Mouse (Mus musculus) myocyte (in vitro differentiated cells): ENCODE measurements at regions not wholly inside any gene's neighbourhood (a gene's known extent, or its start where the extent isn't known, plus 50 kb on each side); places are given as distances from the start of the nearest gene placed in this dataset.

Experiments
- H3K27me3 ChIP-seq: one replicate; pipeline ENCODE4 v1.6.1; 2011; ENCODE audit not compliant: control insufficient read depth, insufficient read depth, insufficient read length
- H3K36me3 ChIP-seq: one replicate; pipeline ENCODE4 v1.6.1; 2011; ENCODE audit not compliant: control insufficient read depth, insufficient read depth
- H3K4me2 ChIP-seq: one replicate; pipeline ENCODE4 v1.6.1; 2011; ENCODE audit warnings: low read depth, control low read depth
- H3K4me3 ChIP-seq: one replicate; pipeline ENCODE4 v1.5.1; 2011; ENCODE audit warnings: mild to moderate bottlenecking, control low read depth, moderate library complexity
- H3K79me2 ChIP-seq: one replicate; pipeline ENCODE4 v1.6.1; 2011; ENCODE audit not compliant: control insufficient read depth, insufficient read depth
- H3ac ChIP-seq: one replicate; pipeline ENCODE4 v1.6.1; 2011; ENCODE audit not compliant: control insufficient read depth, insufficient read length
- CEBPB ChIP-seq: IDR thresholded peaks from 2 replicates; pipeline ENCODE4 v1.6.1; 2011; ENCODE audit warnings: mild to moderate bottlenecking, moderate library complexity; ENCODE audit not compliant: poor library complexity, insufficient read depth, severe bottlenecking
- E2F4 ChIP-seq: IDR thresholded peaks from one replicate; pipeline ENCODE4 v1.6.1; 2011; ENCODE audit warnings: mild to moderate bottlenecking, control low read depth, moderate library complexity; ENCODE audit not compliant: insufficient read depth
- MAX ChIP-seq: IDR thresholded peaks from one replicate; pipeline ENCODE4 v1.6.1; 2011; ENCODE audit warnings: low read depth, mild to moderate bottlenecking, control low read depth
- MYOD1 ChIP-seq, 3 experiments: IDR thresholded peaks; one replicate each; pipeline ENCODE4 v1.6.1; 2011; ENCODE audit warnings: control low read depth in 2 of 3, low read depth in 2 of 3, mild to moderate bottlenecking in 2 of 3, moderate library complexity in 1 of 3; ENCODE audit not compliant: insufficient read length in 2 of 3, control insufficient read depth in 1 of 3
- MYOG ChIP-seq, 3 experiments: IDR thresholded peaks; one replicate each; pipeline ENCODE4 v1.6.1; 2011; ENCODE audit warnings: control low read depth in 2 of 3, low read depth in 2 of 3, mild to moderate bottlenecking in 2 of 3; ENCODE audit not compliant: insufficient read length in 2 of 3, control insufficient read depth in 1 of 3, insufficient read depth in 1 of 3
- POLR2A ChIP-seq: IDR thresholded peaks from one replicate; pipeline ENCODE4 v1.6.1; 2011; ENCODE audit warnings: low read depth, mild to moderate bottlenecking, control low read depth, moderate library complexity; ENCODE audit not compliant: insufficient read length
- POLR2AphosphoS2 ChIP-seq: IDR thresholded peaks from one replicate; pipeline ENCODE4 v1.6.1; 2011; ENCODE audit warnings: low read depth, control low read depth; ENCODE audit not compliant: insufficient read length
- REST ChIP-seq: IDR thresholded peaks from one replicate; pipeline ENCODE4 v1.6.1; 2011; ENCODE audit warnings: mild to moderate bottlenecking, control low read depth, moderate library complexity; ENCODE audit not compliant: insufficient read depth, insufficient read length
- SRF ChIP-seq: IDR thresholded peaks from one replicate; pipeline ENCODE4 v1.6.1; 2011; ENCODE audit warnings: low read depth; ENCODE audit not compliant: control insufficient read depth, insufficient read length
- TCF12 ChIP-seq: IDR thresholded peaks from one replicate; pipeline ENCODE4 v1.6.1; 2011; ENCODE audit warnings: mild to moderate bottlenecking, control low read depth; ENCODE audit not compliant: poor library complexity, insufficient read depth, severe bottlenecking
- TCF3 ChIP-seq: IDR thresholded peaks from one replicate; pipeline ENCODE4 v1.6.1; 2011; ENCODE audit warnings: low read depth, control low read depth; ENCODE audit not compliant: insufficient read length
- USF1 ChIP-seq: IDR thresholded peaks from one replicate; pipeline ENCODE4 v1.6.1; 2011; ENCODE audit warnings: low read depth, mild to moderate bottlenecking, control low read depth, moderate library complexity

DNA sequence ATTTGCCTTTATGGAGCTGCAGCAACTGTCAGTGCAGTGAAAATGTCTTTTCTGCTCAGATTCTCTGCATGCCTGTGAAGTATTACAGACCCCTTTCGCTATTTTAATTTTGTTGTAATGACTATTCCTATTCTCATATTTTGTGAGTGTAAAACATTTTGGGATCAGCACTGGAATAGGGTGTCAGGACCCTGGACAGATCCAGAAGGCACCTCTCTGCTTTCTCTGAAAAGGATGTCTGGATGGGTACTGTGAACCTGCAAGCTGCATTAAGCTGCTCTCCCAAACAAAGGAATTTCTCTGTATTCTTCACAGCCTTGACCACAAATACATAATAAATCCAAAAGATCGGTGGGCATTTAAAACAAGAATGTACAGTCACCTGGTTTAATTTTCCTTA, 460.8 kb downstream of the Rapgef2 start:
- no peak overlapping the region for H3K4me3 ChIP-seq
- H3K36me3 ChIP-seq: no peaks in the 10 kb centered on the region
- peak; percentile 26 for TF ChIP-seq REST
- TF ChIP-seq POLR2A: no peak
- H3K27me3 ChIP-seq: no peaks in the 10 kb centered on the region
- H3K4me2 ChIP-seq: no peak overlapping the region
- H3K79me2 ChIP-seq: no peaks in the 10 kb centered on the region
- H3ac ChIP-seq: no peak overlapping the region

DNA sequence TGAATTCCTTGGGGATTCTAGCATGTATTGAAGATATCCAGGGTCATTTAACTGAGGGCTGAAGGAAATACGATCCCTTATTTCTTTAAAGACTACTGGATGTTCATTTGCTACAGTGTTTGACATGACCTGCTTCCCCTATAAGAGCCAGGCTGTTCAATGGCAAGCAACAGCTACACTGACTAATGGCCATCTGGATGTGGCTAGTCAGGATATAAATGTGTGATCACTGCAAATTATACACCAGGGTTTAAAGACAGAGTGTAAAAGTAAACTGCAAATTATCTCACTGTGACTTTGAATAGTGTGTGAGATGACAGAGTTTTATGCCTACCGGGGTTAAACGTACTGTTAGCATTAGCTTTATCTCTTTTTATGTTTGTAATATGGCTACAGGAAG, 473.9 kb downstream of the Rapgef2 start:
- Histone ChIP-seq H3K27me3 (no peaks in the 10 kb centered on the region), H3K4me3 (no peak overlapping the region), H3ac (no peak overlapping the region), H3K79me2 (no peaks in the 10 kb centered on the region), H3K36me3 (no peaks in the 10 kb centered on the region), H3K4me2 (no peak overlapping the region)
- no peak for TF ChIP-seq REST
- no peak for TF ChIP-seq MAX
- no peak for TF ChIP-seq POLR2A
- no peak for TF ChIP-seq USF1
- no peak for TF ChIP-seq CEBPB
- no peak for TF ChIP-seq TCF12
- TF ChIP-seq SRF: no peak

DNA sequence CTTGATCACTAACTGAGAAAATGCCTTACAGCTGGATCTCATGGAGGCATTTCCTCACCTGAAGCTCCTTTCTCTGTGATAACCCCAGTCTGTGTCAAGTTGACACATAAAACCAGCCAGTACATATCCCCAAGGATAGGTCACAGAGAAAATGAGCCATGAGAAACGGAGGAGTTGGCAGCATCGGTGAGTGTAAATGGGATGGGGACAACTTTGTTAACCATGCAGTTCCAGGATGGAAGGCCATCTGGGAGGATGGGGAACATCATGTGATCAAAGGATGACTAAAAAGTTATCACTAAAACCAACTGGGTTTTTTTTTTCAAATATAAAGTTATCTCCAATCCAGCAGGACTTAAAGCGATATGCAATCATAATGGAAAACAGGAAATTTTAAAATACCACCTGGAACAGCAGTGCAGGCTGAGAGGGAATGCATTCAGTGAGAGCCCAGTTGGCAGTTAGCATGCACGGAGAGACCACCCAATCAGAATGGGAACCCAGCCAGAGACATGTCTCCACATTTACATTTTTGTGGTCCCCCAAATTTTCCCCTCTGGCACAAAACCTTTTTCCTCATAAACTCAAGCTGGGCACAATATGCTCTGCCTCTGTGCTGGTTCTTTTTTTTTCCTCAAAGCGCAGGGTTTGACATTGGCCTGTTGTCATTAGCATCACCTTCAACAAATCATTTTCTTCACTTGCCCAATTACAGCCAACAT, 475.7 kb downstream of the Rapgef2 start:
- Histone ChIP-seq H3K79me2 (no peaks in the 10 kb centered on the region), H3K4me3 (no peak overlapping the region), H3ac (no peak overlapping the region), H3K27me3 (no peaks in the 10 kb centered on the region), H3K36me3 (no peaks in the 10 kb centered on the region), H3K4me2 (no peak overlapping the region)
- TF ChIP-seq USF1: no peak
- TF ChIP-seq POLR2AphosphoS2: no peak
- TF ChIP-seq SRF: no peak
- no peak for TF ChIP-seq TCF12
- TF ChIP-seq CEBPB: no peak
- TF ChIP-seq MYOD1 (IDR thresholded peaks at IDR 0.05; ENCODE audit: control insufficient read depth in 1 of 3, insufficient read length in 2 of 3, low read depth in 2 of 3): no peak
- TF ChIP-seq MYOG (IDR thresholded peaks at IDR 0.05; ENCODE audit: control insufficient read depth in 1 of 3, insufficient read depth in 1 of 3, insufficient read length in 2 of 3, low read depth in 2 of 3): no peak
- no peak for TF ChIP-seq E2F4
- TF ChIP-seq POLR2A: no peak
- no peak for TF ChIP-seq REST
- no peak for TF ChIP-seq MAX
- TF ChIP-seq TCF3: no peak

DNA sequence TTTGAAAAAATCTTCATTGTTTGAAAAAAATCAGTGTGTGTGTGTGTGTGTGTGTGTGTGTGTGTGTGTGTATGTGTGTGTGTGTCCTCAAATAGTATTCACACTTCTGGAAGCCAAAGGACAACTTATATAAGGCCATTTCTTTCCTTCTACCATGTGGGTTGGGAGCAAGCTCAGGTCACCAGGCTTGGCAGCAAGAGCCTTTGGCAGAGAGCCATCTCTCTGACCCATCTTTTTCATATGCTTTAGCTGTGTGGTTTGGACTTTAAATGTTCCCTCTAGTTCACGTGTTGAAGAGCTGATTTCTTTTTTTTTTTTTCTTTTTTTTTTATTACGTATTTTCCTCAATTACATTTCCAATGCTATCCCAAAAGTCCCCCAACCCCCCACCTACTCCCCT, 483.1 kb downstream of the Rapgef2 start:
- no peak for TF ChIP-seq USF1
- no peaks in the 10 kb centered on the region for H3K79me2 ChIP-seq

DNA sequence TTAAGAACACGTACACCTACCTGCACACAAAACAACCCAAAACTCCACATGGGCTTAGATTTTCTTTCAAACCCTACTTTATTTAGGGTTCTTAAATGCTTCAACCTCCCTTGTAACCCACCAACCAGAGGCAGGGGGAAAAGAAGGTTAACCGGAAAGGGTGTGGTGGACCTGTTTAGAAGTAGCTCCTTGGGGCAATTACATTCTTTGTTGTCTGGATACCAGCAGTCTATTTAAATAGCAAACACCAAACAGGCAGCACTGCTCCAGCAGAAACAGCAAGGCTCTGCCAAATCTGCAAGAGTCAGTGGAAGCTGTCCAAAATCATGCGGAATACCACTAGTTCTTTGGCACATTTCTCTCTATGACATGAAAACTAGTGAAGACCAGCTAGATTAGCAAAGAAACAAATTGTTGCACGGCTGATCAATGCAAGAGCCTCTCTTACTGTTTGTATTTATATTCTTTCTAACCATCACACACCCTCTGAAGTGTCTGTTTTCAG, 490.3 kb downstream of the Rapgef2 start:
- Histone ChIP-seq H3K27me3 (no peaks in the 10 kb centered on the region), H3K36me3 (no peaks in the 10 kb centered on the region), H3ac (no peak overlapping the region), H3K79me2 (no peaks in the 10 kb centered on the region), H3K4me2 (no peak overlapping the region), H3K4me3 (no peak overlapping the region)
- no peak for TF ChIP-seq E2F4
- TF ChIP-seq SRF: no peak
- TF ChIP-seq MYOD1 (IDR thresholded peaks at IDR 0.05; ENCODE audit: control insufficient read depth in 1 of 3, insufficient read length in 2 of 3, low read depth in 2 of 3): no peak
- no peak for TF ChIP-seq POLR2A
- TF ChIP-seq USF1: no peak
- no peak for TF ChIP-seq REST
- TF ChIP-seq CEBPB: no peak
- TF ChIP-seq MYOG (IDR thresholded peaks at IDR 0.05; ENCODE audit: control insufficient read depth in 1 of 3, insufficient read depth in 1 of 3, insufficient read length in 2 of 3, low read depth in 2 of 3): no peak
- no peak for TF ChIP-seq TCF12
- TF ChIP-seq TCF3: no peak
- no peak for TF ChIP-seq POLR2AphosphoS2

More for the DNA sequence above, 483.1 kb downstream of the Rapgef2 start:
- H3K27me3 ChIP-seq: no peaks in the 10 kb centered on the region
- H3ac ChIP-seq: no peak overlapping the region
- no peak overlapping the region for H3K4me2 ChIP-seq
- no peaks in the 10 kb centered on the region for H3K36me3 ChIP-seq
- no peak overlapping the region for H3K4me3 ChIP-seq
